Mouse (Mus musculus) left cerebral cortex, adult 9 months (tissue): Measurements from ENCODE around the gene Sqstm1.

ENCODE experiments used
- DNase-seq, 2 experiments: peaks; one replicate each; pipeline ENCODE4 v3.0.0; 2022; ENCODE audit warnings: low spot score in 2 of 2

The Sqstm1 gene

GRCm38 (mm10) chr11:50230481-50231304, 20.1 kb upstream of the Sqstm1 start:
- no peak for DNase-seq

- DNase-seq = no peak
Measured at GRCm38 (mm10) chr11:50229252-50229910, 18.8 kb upstream of the Sqstm1 start.

GRCm38 (mm10) chr11:50228772-50229171, 18.1 kb upstream of the Sqstm1 start:
- no peak for DNase-seq

- DNase-seq = no peak
Measured at GRCm38 (mm10) chr11:50227736-50228135, 17.1 kb upstream of the Sqstm1 start.

GRCm38 (mm10) chr11:50227226-50227625, 16.6 kb upstream of the Sqstm1 start:
- no peak for DNase-seq

GRCm38 (mm10) chr11:50226406-50226805, 15.8 kb upstream of the Sqstm1 start:
- no peak for DNase-seq

- no peak for DNase-seq
Measured at GRCm38 (mm10) chr11:50225611-50226378, 15.2 kb upstream of the Sqstm1 start.

GRCm38 (mm10) chr11:50224671-50225530, 14.3 kb upstream of the Sqstm1 start:
- DNase-seq = peak; percentile 66 to 79

GRCm38 (mm10) chr11:50223783-50224662, 13.4 kb upstream of the Sqstm1 start:
- DNase-seq = no peak

GRCm38 (mm10) chr11:50222559-50223276, 12.1 kb upstream of the Sqstm1 start:
- DNase-seq = no peak

GRCm38 (mm10) chr11:50219833-50220232, 9.2 kb upstream of the Sqstm1 start:
- DNase-seq = no peak

GRCm38 (mm10) chr11:50217811-50218210, 7.2 kb upstream of the Sqstm1 start:
- no peak for DNase-seq

- no peak for DNase-seq
Measured at GRCm38 (mm10) chr11:50216724-50217366, 6.2 kb upstream of the Sqstm1 start.

- no peak for DNase-seq
Measured at GRCm38 (mm10) chr11:50215633-50216032, 5.0 kb upstream of the Sqstm1 start.

GRCm38 (mm10) chr11:50214631-50215030, 4.0 kb upstream of the Sqstm1 start:
- no peak for DNase-seq

- peak in 1 of 2 experiments; percentile 73 for DNase-seq
Measured at GRCm38 (mm10) chr11:50212848-50213758, 2.5 kb upstream of the Sqstm1 start.

GRCm38 (mm10) chr11:50212060-50212739, 1.6 kb upstream of the Sqstm1 start:
- DNase-seq = no peak
